Mouse (Mus musculus): Measurements from ENCODE around the gene Gm13090.

Gene Gm13090

DNA sequence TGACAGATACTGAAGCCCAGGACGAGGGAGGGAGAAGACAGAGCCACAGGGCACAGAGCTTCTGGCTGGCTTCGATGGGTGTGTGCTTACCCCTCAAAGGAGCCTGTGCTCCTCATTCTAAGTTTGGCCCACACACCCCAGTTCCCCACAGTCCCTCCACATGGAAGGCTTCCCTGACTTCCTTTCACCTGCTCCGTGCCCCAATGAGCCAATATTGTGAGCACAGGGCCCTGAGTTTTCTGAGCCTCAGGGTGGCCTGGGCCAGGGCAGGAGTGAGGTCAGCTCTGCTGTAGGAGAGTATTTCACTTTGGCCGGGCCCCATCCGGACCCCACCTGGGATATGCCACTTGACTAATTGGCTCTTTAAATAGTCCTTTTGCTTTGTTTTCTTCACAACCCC, 48.3 kb downstream of the Gm13090 start:
- no peak for DNase-seq (ENCODE audit: low spot score in 2 of 2)

DNA sequence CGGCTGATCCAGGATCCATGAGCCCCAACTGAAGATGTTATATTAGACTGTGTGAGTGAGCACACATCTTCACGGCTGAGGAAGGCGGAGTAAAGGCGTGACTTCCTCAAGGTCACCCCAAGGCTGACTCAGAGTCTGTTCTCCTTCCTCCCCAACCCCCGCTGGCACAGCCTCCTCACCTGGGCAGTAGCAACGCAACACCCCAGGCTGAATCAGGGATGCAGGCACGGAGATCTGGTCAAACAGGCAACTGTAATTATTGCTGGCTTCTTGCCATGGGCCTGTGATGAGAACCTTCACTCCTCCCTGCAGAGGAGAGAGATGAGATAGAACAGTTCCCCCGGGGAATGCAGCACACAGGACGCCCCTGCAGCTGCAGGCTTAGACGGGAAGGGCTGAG, 48.8 kb downstream of the Gm13090 start:
- DNase-seq (ENCODE audit: low spot score in 2 of 2) = no peak

- no peak for DNase-seq (ENCODE audit: low spot score in 2 of 2)
Measured at GRCm38 (mm10) chr4:151138586-151138985, 49.2 kb downstream of the Gm13090 start.

DNA sequence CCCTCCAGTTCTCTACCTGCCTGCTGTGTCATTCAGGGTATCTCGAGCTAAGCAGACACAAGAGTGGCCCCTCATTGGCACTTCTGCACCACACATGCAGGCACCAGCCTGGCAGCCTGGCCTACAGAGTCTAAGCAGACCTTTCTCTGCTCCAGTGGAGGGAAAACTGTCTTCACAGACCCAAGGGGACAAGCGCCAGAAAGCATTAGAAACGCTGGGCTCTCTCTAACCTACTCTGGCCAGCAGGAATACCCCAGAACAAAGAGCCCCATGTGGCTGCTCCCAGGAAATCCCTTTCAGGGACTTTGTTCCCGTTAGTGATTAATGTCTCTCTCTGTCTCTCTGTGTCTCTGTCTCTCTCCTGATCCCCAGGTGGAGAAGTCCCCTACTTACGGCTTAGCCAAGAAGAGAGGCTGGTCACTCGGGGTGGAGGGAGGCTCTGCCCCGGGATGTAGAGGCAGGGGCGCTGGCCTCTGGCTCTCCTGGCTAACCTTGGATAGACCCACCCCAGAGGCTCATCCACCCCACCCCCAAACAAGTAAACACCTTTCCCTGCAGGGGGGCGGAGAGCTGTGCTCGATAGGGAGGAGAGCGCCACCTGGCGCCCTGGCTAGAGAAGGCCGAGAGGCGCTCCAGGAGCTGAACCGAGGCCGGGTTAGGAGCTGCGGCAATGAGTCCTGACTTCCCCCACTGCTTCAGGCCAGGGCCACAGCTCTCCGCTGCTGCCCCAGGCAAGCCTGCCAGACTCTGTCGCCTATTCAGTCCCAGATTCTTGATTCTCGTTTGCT, 49.9 kb downstream of the Gm13090 start:
- DNase-seq (ENCODE audit: low spot score in 2 of 2) = peak; percentile 14 to 58

GRCm38 (mm10) chr4:151140368-151140982, 51.1 kb downstream of the Gm13090 start:
- no peak for DNase-seq (ENCODE audit: low spot score in 2 of 2)

Data from thymus, postnatal 10 days (tissue).